Mouse (Mus musculus): ENCODE results near the gene Gm12790.
"Not testable (repeated sequence)": the region's sequence is repeated elsewhere in the genome, so short reads cannot be mapped to it uniquely, and the experiment has no call there.

Gm12790 gene

DNA sequence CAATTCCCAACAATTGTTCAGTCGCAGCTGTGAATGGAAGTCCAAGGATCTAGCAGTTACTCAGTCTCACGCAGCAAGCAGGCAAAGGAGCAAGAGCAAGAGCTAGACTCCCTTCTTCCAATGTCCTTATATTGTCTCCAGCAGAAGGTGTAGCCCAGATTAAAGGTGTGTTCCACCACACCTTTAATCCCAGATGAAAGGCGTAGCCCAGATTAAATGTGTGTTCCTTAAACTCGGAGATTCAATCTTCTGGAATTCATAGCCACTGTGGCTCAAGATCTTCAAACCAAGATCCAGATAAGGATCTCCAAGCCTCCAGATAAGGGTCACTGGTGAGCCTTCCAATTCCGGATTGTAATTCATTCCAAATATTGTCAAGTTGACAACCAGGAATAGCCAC is at the start of gene Gm12790:
TSS of gene Gm12790 (minus strand) at position 101 of the 400 bp plus-strand sequence.
- DNase-seq (ENCODE audit: low read depth, low spot score) = not testable (repeated sequence)

DNA sequence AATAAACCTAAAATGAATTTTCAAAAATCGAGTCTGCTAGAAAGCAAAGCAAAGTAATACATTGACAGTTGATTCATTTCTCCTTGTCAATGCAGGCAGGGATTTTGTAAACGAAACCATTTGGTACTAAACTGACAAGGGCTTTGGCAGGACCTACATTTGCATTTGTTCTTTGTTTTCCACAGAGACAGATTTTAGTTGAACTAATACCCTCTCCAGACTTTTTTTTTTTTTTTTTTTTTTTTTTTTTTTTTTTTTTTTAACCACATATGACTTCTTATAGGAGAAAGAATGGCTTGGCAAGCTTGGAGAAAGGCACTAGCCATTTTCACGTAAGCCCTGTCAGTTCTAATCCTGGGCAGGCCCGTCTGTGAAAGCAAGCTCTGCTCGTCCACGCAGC is 45.8 kb upstream of the Gm12790 start:
- no peak for DNase-seq (ENCODE audit: low read depth, low spot score)

DNA sequence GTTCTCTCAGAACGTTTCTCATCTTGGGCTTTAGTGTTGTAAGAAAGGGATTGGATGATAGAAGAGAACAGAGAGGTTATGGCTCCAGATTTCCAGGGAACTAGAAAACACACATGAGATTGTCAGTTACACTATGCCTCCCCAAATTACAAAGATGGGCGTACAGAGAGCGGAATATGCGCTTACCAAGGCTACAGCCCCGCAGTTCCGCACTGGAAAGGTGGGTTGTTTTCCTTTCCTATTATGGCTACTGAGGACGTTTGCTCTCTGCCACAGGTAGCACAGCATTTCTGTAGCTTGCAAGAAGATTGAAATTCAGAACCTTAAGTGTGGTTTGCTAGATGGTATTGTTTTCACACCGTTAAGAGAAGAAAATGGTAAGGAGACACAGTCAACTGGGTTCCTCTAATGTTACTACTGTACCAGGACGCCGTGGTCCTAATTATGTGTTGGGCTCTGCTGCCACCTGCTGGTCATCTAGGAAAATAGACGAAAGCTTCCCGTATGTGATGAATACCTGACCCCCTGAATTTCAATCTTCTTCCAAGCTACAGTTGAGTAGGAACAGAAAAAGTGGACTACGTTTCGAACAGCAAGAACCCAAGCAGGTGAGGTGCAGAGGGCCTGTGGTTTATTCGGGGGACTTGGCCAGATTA is 17.5 kb upstream of the Gm12790 start:
- DNase-seq (ENCODE audit: low read depth, low spot score) = peak; percentile 71

DNA sequence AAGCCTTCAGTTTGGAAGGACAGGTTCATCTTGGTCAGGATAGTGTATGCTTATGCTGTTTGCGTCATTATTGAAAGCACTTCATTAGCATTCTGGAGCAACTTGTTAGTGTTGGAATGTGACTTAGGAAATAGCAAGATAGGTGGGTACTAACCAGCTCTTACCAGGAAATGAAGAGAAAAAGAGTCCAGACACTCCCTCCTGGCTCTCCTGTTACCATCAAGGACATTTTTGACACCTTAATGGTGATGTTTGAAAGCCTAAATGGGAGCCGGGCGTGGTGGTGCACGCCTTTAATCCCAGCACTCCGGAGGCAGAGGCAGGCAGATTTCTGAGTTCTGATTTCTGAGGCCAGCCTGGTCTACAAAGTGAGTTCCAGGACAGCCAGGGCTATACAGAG is 16.6 kb upstream of the Gm12790 start:
- DNase-seq (ENCODE audit: low read depth, low spot score) = no peak

DNA sequence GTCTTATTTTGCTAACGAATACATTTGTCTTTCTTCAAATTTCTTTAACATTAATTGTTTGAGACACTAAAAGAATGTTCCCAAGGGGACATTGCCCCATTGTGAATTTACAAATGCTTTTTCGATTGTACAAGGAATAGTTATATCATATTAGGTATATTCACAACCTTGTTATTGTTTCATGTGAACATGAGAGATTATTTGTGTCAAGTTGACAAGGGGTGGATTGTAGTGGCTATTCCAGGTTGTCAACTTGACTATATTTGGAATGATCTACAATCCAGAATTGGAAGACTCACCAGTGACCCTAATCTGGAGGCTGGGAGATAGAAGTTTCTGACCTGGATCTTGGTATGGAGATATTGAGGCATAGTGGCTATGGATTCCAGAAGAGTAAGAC is 5.5 kb upstream of the Gm12790 start, which contains the start of gene Gm12789:
TSS of gene Gm12789 (plus strand) at position 301 of the 400 bp plus-strand sequence.
- not testable (repeated sequence) for DNase-seq (ENCODE audit: low read depth, low spot score)

DNA sequence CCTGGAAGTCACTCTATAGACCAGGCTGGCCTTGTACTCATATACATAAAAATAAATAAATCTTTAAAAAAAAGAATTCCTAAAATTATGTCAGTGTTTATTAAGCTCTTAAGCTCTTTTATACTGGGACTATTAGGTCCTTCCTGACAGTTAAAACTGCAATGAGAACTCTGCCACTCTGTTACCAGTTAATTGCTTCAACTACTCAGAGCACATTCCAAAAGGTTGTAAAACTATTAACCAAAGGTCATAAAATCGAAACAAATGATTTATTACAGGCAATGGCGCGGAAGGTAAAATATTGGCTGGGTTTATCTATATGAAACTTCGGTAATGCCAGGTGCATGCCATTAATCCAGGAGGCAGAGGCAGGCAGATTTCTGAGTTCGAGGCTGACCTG is 4.8 kb upstream of the Gm12790 start:
- no peak for DNase-seq (ENCODE audit: low read depth, low spot score)

DNA sequence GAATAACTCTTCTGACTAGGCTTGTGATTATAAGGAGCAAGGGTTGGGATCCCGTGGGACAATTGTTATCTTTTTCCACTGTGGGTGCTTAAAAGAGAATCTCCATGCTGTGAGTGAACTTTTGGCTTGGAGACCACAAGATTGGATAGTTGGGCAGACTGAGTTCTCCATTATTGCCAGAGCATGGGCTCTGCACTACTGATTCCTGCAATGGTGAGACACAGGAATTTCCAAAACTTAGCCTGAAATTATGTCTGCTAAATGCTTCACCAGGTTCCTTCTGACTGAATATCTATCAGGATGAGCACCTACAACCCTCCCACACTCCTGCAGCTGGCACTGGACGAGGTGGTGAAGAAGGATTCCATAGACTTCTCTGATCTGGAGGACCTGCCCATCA is 40.7 kb downstream of the Gm12790 start, which contains the start of gene Gm12794:
TSS of gene Gm12794 (plus strand) at position 301 of the 400 bp plus-strand sequence.
- not testable (repeated sequence) for DNase-seq (ENCODE audit: low read depth, low spot score)
